Mouse (Mus musculus) granulocyte monocyte progenitor cell, adult 5-6 weeks (primary cell): Measurements from ENCODE around the gene Adamtsl3. TPM values are rescaled to one million over a fixed set of nuclear protein-coding genes. Genes with fewer than 3 reads are reported as not detected.

Source experiments
- ATAC-seq: replicated peaks from 2 replicates; pipeline ENCODE4 v1.8.0; 2016; ENCODE audit warnings: mild to moderate bottlenecking, moderate TSS enrichment, inconsistent platforms; ENCODE audit not compliant: poor library complexity, severe bottlenecking
- total RNA-seq, 2 experiments: library from RNA; stranded (forward) in 1 of 2; stranded (reverse) in 1 of 2; fragments of 200-712, 200-1000 nt in 1 of 2; fragments of >200 nt in 1 of 2; fragmentation: Nextera tagmentation in 1 of 2; gene quantifications; 2 replicates each; pipeline ENCODE4 v1.2.3; 2014 to 2017

The Adamtsl3 gene
- total RNA-seq, 2 experiments from 2014 or later = not detected

- no peak for ATAC-seq
Measured at GRCm38 (mm10) chr7:82491018-82491417, 155.5 kb downstream of the Adamtsl3 start.

GRCm38 (mm10) chr7:82492881-82493280 lies 157.4 kb downstream of the Adamtsl3 start:
- ATAC-seq = no peak

DNA sequence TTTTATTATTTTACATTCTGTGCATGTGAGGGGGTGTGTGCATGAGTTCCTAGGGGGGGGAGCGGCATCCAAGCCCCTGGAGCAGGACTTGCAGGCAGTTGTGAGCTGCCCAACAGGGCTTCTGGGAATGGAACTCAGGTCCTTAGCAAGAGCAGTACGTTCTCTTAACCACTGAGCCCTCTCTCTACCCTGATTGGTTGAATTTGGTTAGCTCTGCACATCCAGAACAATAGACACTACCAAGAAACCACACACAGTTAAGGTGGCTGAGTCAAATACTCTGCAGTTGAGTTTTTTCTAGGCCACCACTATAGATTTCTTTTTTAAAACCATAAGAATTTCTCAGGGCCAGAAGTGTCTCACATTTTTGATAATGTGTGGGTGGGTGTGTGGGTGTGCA lies 158.7 kb downstream of the Adamtsl3 start:
- ATAC-seq = no peak

- ATAC-seq = no peak
Measured at GRCm38 (mm10) chr7:82497064-82497463, 161.6 kb downstream of the Adamtsl3 start.

DNA sequence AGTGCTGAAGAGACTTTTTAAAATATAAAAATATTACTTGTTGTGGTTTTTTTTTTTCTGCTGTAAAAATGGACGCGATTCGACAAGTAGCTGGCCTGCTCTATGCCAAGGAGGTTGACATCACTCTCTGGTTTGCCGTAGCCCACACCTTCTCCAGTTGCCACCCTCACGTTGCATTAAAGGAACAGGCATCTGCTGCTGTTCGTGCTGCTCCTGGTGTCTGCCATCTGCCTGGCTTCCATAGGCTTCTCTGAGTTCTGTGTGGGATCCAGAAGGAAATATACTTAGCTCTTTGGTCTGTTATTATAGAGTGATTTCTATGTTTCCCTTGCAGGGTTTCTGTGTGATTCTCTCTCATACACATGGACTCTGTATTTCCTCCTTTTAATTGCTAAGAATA lies 165.8 kb downstream of the Adamtsl3 start:
- no peak for ATAC-seq

- ATAC-seq = no peak
Measured at GRCm38 (mm10) chr7:82502511-82502910, 167.0 kb downstream of the Adamtsl3 start.

GRCm38 (mm10) chr7:82504101-82504500 lies 168.6 kb downstream of the Adamtsl3 start:
- peak; percentile 48; the same call in 1 of the 2 replicates for ATAC-seq

GRCm38 (mm10) chr7:82530583-82530982 lies 195.1 kb downstream of the Adamtsl3 start:
- ATAC-seq = no peak

GRCm38 (mm10) chr7:82531376-82531775 lies 195.9 kb downstream of the Adamtsl3 start:
- ATAC-seq = no peak

DNA sequence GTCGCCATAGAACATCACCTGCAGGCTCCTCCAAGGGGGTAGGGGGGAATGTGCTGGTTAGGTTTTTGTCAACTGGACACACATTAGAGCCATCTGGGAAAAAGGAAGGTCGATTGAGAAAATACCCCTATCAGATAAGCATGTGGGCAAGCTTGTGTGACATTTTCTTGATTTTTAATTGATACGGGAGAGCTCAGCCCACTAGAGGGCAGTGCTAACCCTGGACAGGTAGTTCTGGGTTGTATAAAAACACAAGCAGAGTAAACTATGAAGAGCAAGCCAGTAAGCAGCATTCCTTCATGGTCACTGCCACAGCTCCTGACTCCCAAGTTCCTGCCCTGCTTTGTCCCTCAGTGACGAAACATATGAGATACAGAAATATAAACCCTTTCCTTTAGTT lies 197.7 kb downstream of the Adamtsl3 start:
- ATAC-seq = no peak; the same call in 1 of the 2 replicates

- no peak for ATAC-seq
Measured at GRCm38 (mm10) chr7:82533747-82534504, 198.4 kb downstream of the Adamtsl3 start.

- ATAC-seq = no peak
Measured at GRCm38 (mm10) chr7:82544390-82544919, 209.0 kb downstream of the Adamtsl3 start.

- no peak for ATAC-seq
Measured at GRCm38 (mm10) chr7:82552005-82552404, 216.5 kb downstream of the Adamtsl3 start.

GRCm38 (mm10) chr7:82555803-82556202 lies 220.3 kb downstream of the Adamtsl3 start:
- ATAC-seq = no peak

GRCm38 (mm10) chr7:82556417-82556816 lies 220.9 kb downstream of the Adamtsl3 start:
- no peak for ATAC-seq

DNA sequence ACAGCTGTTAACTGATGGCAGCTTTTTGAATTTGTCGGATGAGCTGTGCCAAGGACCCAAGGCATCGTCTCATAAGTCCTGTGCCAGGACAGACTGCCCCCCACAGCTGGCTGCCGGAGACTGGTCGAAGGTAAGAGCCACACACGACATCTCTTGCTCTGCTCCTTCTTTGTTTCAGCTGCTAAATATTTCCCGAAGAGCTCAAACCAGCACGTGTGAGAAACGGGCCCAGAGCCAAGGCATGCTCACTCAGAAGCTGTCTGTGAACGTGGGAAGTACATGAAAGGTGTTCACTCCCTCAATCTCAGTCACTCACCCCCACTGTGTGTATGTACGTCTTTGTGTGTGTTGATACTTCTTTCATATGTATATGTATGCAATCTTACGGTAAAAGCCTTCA lies 221.6 kb downstream of the Adamtsl3 start:
- ATAC-seq = no peak

GRCm38 (mm10) chr7:82566688-82567087 lies 231.2 kb downstream of the Adamtsl3 start:
- no peak for ATAC-seq

- no peak for ATAC-seq
Measured at GRCm38 (mm10) chr7:82567811-82568210, 232.3 kb downstream of the Adamtsl3 start.

DNA sequence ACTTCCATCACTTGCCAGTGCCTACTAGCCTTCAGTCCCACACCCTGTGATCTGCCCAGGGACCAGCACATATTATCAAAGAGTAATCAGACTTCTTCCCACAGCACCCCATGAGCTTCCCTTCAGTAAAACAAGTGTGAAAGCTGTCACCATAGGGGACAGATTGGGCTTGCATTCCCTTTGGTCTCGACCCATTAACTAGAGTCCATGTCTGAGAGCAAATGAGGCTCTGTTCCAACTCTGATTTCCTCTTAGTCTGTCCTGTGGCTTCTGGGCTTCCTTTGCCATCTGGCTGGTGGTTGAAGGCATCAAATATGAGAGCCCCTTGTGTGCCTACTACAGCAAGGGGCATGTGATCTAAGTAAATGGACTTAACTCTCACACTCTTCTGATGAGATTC lies 237.5 kb downstream of the Adamtsl3 start:
- ATAC-seq = no peak

DNA sequence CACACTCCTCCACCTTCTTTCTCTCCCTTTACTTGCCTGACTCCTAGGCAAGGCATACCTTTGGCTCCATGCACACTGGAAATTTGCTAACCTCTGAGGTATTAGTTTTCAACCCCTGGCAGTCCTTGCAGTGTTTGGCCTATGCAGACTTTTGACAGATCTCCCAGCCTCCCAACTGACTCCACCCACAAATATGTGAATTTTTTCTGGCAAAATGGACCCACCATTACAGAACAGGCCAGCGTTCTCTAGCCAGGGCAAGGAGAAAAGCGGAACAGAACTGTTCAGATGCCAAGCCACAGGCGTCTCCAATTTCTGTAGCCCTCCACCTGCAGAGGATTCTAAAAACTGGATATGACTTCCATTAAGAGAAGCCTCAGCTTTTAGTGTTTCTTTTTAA lies 244.5 kb downstream of the Adamtsl3 start:
- no peak for ATAC-seq

- peak; percentile 55; the same call in 1 of the 2 replicates for ATAC-seq
Measured at GRCm38 (mm10) chr7:82581802-82582201, 246.3 kb downstream of the Adamtsl3 start.

DNA sequence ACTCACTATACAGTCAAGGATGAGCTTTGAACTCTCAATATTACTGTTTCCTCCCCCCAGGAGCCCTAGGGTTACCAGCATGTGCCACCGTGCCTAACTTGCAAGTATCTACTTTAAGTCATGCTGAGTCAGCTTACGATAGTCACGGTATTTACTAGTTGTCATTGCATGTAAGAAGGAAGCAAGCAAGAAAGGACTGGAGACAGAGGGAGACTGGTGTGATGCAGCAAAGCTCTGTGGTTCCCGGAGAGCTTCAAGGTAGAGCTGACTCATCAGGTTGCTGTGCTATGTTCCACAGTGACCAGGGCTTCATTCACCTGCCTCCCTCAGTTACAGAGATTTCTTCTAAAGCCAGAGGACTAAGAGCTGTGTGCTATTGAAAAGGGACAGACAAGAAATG lies 247.0 kb downstream of the Adamtsl3 start:
- no peak for ATAC-seq
